Mouse (Mus musculus) intestine, embryonic 14.5 days (tissue): Measurements from ENCODE around the gene Lamtor5. TPM values are rescaled to one million over a fixed set of nuclear protein-coding genes. Genes with fewer than 3 reads are reported as not detected.
"Not testable (repeated sequence)": the region's sequence is repeated elsewhere in the genome, so short reads cannot be mapped to it uniquely, and the experiment has no call there.

Experiments used
- ATAC-seq: fragments of 200-750 bp; cut with Nextera tagmentation; replicated peaks from 2 replicates; pipeline ENCODE4 v1.8.0; 2017; ENCODE audit warnings: low read depth, moderate number of reproducible peaks, moderate TSS enrichment, moderate library complexity; ENCODE audit not compliant: low FRiP score, low TSS enrichment
- DNase-seq: peaks from one replicate; pipeline ENCODE4 v3.0.0-alpha.2; 2018; ENCODE audit warnings: low spot score
- H3K27ac ChIP-seq: fragments of 300-500 bp; sonication (generic); 2 replicates; pipeline ENCODE4 v1.5.1; 2014; ENCODE audit warnings: low read depth, mild to moderate bottlenecking, control low read depth
- H3K27me3 ChIP-seq: fragments of 300-500 bp; sonication (generic); replicated peaks from 2 replicates; pipeline ENCODE4 v1.6.1; 2014; ENCODE audit warnings: low read length, control low read depth; ENCODE audit not compliant: control insufficient read depth, insufficient read depth
- H3K36me3 ChIP-seq: fragments of 300-500 bp; sonication (generic); 2 replicates; pipeline ENCODE4 v1.6.1; 2014; ENCODE audit warnings: low read length, control low read depth; ENCODE audit not compliant: control insufficient read depth, insufficient read depth
- H3K4me1 ChIP-seq: fragments of 300-500 bp; sonication (generic); replicated peaks from 2 replicates; pipeline ENCODE4 v1.6.1; 2014; ENCODE audit warnings: low read length, control low read depth, mixed read lengths; ENCODE audit not compliant: control insufficient read depth, insufficient read depth
- H3K4me2 ChIP-seq: fragments of 300-500 bp; sonication (generic); 2 replicates; pipeline ENCODE4 v1.6.1; 2014; ENCODE audit warnings: low read length
- H3K4me3 ChIP-seq: fragments of 300-500 bp; sonication (generic); 2 replicates; pipeline ENCODE4 v1.5.1; 2014; ENCODE audit warnings: low read depth, low read length, control low read depth, mixed read lengths
- H3K9ac ChIP-seq: fragments of 300-500 bp; sonication (generic); 2 replicates; pipeline ENCODE4 v1.6.1; 2014; ENCODE audit warnings: mild to moderate bottlenecking, low read length
- H3K9me3 ChIP-seq: fragments of 300-500 bp; sonication (generic); 2 replicates; pipeline ENCODE4 v1.6.1; 2016; ENCODE audit warnings: low read length, control low read depth; ENCODE audit not compliant: control insufficient read depth
- WGBS: fragments of 180-500 bp; shearing (Covaris S2); extraction: QIAGEN DNeasy Blood & Tissue Kit; methylation state at CpG from one replicate; pipeline ENCODE4 v1.1.7; 2014; 5-methylcytosine and 5-hydroxymethylcytosine counted together
- polyA plus RNA-seq: library from polyadenylated mRNA; unstranded; fragments of >200 nt; fragmentation: Nextera tagmentation; extraction: Ambion mirVana; gene quantifications from 2 replicates; pipeline ENCODE4 v1.2.1, GENCODE M21; 2014

Lamtor5 gene
- polyA plus RNA-seq, 1 experiment from 2014 or later = 202 TPM

DNA sequence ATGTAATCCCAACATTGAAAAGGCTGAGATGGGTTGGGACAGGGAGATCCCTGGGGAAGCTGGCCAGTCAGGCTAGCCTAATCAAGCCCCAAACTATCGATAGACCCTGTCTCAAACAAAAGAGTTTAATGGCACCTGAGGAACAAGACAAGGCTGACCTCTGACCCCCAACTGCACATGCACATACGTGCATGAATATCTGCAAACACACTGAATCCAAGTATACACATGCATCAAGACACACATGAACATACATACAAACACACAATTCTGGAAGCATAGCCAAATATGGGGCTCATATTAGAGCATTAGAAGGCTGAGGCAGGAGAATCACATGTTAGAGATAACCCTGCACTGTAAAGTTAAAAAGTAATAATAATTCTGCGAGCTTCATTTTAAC is 2.0 kb upstream of the Lamtor5 start:
- 84% methylated on average over 3 of the region's 3 CpGs for WGBS
- H3K9ac ChIP-seq = no peak overlapping the region
- H3K4me2 ChIP-seq = no peak overlapping the region
- no peaks in the 10 kb centered on the region for H3K27me3 ChIP-seq
- no peak for ATAC-seq
- DNase-seq = no peak
- H3K36me3 ChIP-seq = peaks cover 2% of the 10 kb centered on the region
- peaks cover 9% of the 10 kb centered on the region for H3K4me1 ChIP-seq
- no peaks in the 10 kb centered on the region for H3K9me3 ChIP-seq
- H3K4me3 ChIP-seq = no peak overlapping the region
- no peak overlapping the region for H3K27ac ChIP-seq

DNA sequence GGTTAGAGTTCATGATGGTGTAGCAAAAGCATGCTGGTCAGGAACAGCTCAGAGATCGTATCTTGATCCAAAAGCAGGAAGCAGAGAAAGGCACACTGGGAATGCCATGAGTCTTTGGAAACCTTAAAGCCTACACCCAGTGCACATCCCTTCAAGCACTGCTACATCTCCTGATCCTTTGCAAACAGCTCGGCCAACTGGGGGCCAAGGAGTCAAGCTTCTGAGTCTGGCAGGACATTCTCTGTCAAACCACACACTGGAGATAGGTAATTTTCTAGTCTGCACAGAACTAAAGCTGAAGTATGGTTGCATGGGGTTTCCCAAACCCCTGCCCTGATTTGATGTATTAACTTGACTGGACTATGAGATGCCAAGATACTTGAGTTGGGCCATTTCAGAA is 7.5 kb downstream of the Lamtor5 start:
- ATAC-seq (no peak), DNase-seq (no peak)
- H3K4me2 ChIP-seq = no peak overlapping the region
- H3K27ac ChIP-seq = no peak overlapping the region
- no peaks in the 10 kb centered on the region for H3K9me3 ChIP-seq
- no peak overlapping the region for H3K9ac ChIP-seq
- H3K27me3 ChIP-seq = no peaks in the 10 kb centered on the region
- no peak overlapping the region for H3K4me3 ChIP-seq
- WGBS = 69% methylated on average over 2 of the region's 2 CpGs
- H3K36me3 ChIP-seq = peaks cover 37% of the 10 kb centered on the region
- no peaks in the 10 kb centered on the region for H3K4me1 ChIP-seq

DNA sequence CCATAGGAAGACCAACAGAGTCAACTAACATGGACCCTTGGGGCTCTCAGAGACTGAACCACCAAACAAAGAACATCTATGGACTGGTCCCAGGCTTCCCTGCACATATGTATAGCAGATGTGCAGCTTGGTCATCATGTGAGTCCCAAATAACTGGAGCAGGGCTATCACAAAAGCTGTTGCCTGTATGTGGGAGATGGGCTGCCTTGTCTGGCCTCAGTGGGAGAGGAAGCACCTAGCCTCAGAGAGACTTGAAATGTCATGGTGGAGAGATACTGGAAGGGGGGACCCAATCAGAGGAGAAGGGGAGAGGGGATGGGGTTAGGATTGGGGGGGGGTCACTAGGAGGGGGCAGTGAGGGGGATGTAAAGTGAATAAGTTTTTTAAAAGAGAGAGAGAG is 8.7 kb downstream of the Lamtor5 start:
- H3K9me3 ChIP-seq = no peaks in the 10 kb centered on the region
- H3K4me3 ChIP-seq = no peak overlapping the region
- no peak overlapping the region for H3K9ac ChIP-seq
- no peak for ATAC-seq
- peaks cover 27% of the 10 kb centered on the region for H3K36me3 ChIP-seq
- no peak overlapping the region for H3K4me2 ChIP-seq
- no peak overlapping the region for H3K27ac ChIP-seq
- DNase-seq = no peak
- no peaks in the 10 kb centered on the region for H3K4me1 ChIP-seq
- no peaks in the 10 kb centered on the region for H3K27me3 ChIP-seq

GRCm38 (mm10) chr3:107290764-107291381 is 12.2 kb downstream of the Lamtor5 start, which contains the start of gene Slc16a4:
TSS of gene Slc16a4 (plus strand) at chr3:107291230.
- Histone ChIP-seq H3K27me3 (no peaks in the 10 kb centered on the region), H3K27ac (peak within 1 kb of the TSS; percentile 60; the same call in 1 of the 2 replicates), H3K4me3 (no peak within 1 kb of the TSS), H3K36me3 (no peaks in the 10 kb centered on the region), H3K9me3 (no peaks in the 10 kb centered on the region), H3K9ac (no peak within 1 kb of the TSS), H3K4me2 (peak within 1 kb of the TSS; percentile 26; the same call in 1 of the 2 replicates), H3K4me1 (no peaks in the 10 kb centered on the region)
- ATAC-seq = peak; percentile 88
- peak; percentile 67 for DNase-seq
- 18% methylated on average over 9 of the region's 9 CpGs for WGBS

- Histone ChIP-seq H3K9me3 (no peaks in the 10 kb centered on the region), H3K27me3 (no peaks in the 10 kb centered on the region), H3K36me3 (peaks cover 3% of the 10 kb centered on the region; the same call in 1 of the 2 replicates), H3K27ac (no peak overlapping the region), H3K4me2 (no peak overlapping the region), H3K4me3 (no peak overlapping the region), H3K9ac (no peak overlapping the region), H3K4me1 (no peaks in the 10 kb centered on the region)
- ATAC-seq (peak; percentile 56; the same call in 1 of the 2 replicates), DNase-seq (no peak)
- WGBS = 76% methylated on average over 5 of the region's 5 CpGs
Observed at GRCm38 (mm10) chr3:107295672-107296360, 17.2 kb downstream of the Lamtor5 start.

GRCm38 (mm10) chr3:107296917-107297316 is 18.3 kb downstream of the Lamtor5 start:
- H3K9ac ChIP-seq, DNase-seq, H3K4me3 ChIP-seq, H3K4me1 ChIP-seq, H3K27ac ChIP-seq, H3K9me3 ChIP-seq, ATAC-seq, H3K4me2 ChIP-seq, H3K27me3 ChIP-seq: not testable (repeated sequence)
- WGBS = 78% methylated on average over 4 of the region's 4 CpGs
- H3K36me3 ChIP-seq = peaks cover 12% of the 10 kb centered on the region; the same call in 1 of the 2 replicates

DNA sequence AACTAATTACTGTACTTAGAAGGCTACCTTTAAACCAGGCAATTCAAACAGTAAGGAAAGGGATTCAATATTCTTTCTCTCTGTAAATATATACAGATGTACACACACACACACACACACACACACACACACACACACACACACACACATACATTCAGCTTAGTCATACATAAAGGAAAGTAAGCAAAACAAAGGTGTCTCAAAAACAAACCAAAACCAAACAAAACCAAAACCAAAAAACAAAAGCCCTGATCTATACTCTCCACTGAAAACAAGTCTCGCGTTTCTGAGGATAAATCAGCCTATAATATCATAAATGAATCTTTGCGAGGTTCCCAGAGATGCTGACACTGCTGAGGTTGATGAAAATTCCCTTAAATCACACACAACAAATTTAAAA is 38.7 kb downstream of the Lamtor5 start:
- no peaks in the 10 kb centered on the region for H3K9me3 ChIP-seq
- ATAC-seq = no peak
- H3K4me1 ChIP-seq = 0 out of 2 replicates have a peak, but pooled peaks cover 3% of the 10 kb centered on the region
- no peak overlapping the region for H3K27ac ChIP-seq
- DNase-seq = no peak
- H3K27me3 ChIP-seq = no peaks in the 10 kb centered on the region
- 95% methylated on average over 3 of the region's 3 CpGs for WGBS
- H3K4me2 ChIP-seq = no peak overlapping the region
- peaks cover 44% of the 10 kb centered on the region; the same call in 1 of the 2 replicates for H3K36me3 ChIP-seq
- H3K9ac ChIP-seq = no peak overlapping the region
- no peak overlapping the region for H3K4me3 ChIP-seq

GRCm38 (mm10) chr3:107321141-107321540 is 42.5 kb downstream of the Lamtor5 start:
- 94% methylated on average over 2 of the region's 2 CpGs for WGBS
- DNase-seq (no peak), ATAC-seq (no peak)
- H3K27me3 ChIP-seq = no peaks in the 10 kb centered on the region
- no peak overlapping the region for H3K27ac ChIP-seq
- no peaks in the 10 kb centered on the region for H3K9me3 ChIP-seq
- H3K4me2 ChIP-seq = no peak overlapping the region
- H3K9ac ChIP-seq = no peak overlapping the region
- no peak overlapping the region for H3K4me3 ChIP-seq
- H3K36me3 ChIP-seq = peaks cover 49% of the 10 kb centered on the region
- H3K4me1 ChIP-seq = peaks cover 20% of the 10 kb centered on the region

DNA sequence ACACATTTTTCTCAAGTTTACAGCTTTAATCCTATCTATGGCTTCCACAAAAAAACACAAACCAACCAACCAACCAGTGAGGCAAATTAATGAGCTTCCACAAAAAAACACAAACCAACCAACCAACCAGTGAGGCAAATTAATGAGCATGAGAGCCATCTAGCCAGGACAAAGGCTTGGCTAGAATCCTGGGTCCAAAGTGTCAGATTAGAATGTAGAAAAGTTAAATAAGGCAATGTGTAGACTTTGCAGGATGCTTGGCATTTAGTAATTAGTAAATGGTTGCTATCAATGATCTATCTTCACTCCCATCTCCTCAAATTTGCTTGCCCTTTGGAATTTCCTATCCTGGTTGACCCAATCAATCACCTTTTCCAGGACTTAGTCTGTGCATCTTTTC is 43.1 kb downstream of the Lamtor5 start:
- H3K9ac ChIP-seq = no peak overlapping the region
- no peaks in the 10 kb centered on the region for H3K9me3 ChIP-seq
- no peak for DNase-seq
- no peak overlapping the region for H3K27ac ChIP-seq
- H3K27me3 ChIP-seq = no peaks in the 10 kb centered on the region
- peaks cover 46% of the 10 kb centered on the region for H3K36me3 ChIP-seq
- H3K4me2 ChIP-seq = no peak overlapping the region
- H3K4me3 ChIP-seq = no peak overlapping the region
- ATAC-seq = no peak
- H3K4me1 ChIP-seq = peaks cover 20% of the 10 kb centered on the region
